Mouse (Mus musculus) stomach, embryonic 16.5 days (tissue): Measurements from ENCODE around the gene Kcnk12. TPM values are rescaled to one million over a fixed set of nuclear protein-coding genes. Genes with fewer than 3 reads are reported as not detected.

Experiments used
- ATAC-seq: fragments of 200-750 bp; cut with Nextera tagmentation; 2 replicates; pipeline ENCODE4 v1.8.0; 2017; ENCODE audit warnings: moderate number of reproducible peaks, moderate TSS enrichment; ENCODE audit not compliant: insufficient read depth, low FRiP score
- H3K27ac ChIP-seq: fragments of 300-500 bp; sonication (generic); 2 replicates; pipeline ENCODE4 v1.5.1; 2014; ENCODE audit warnings: low read length
- H3K27me3 ChIP-seq: fragments of 300-500 bp; sonication (generic); 2 replicates; pipeline ENCODE4 v1.6.1; 2014; ENCODE audit warnings: low read length, control low read depth, mixed read lengths; ENCODE audit not compliant: control insufficient read depth, insufficient read depth
- H3K36me3 ChIP-seq: fragments of 300-500 bp; sonication (generic); 2 replicates; pipeline ENCODE4 v1.6.1; 2014; ENCODE audit warnings: low read length; ENCODE audit not compliant: control insufficient read depth, insufficient read depth
- H3K4me1 ChIP-seq: fragments of 300-500 bp; sonication (generic); 2 replicates; pipeline ENCODE4 v1.6.1; 2014; ENCODE audit warnings: low read length, control low read depth, mixed read lengths; ENCODE audit not compliant: control insufficient read depth, insufficient read depth
- H3K4me2 ChIP-seq: fragments of 300-500 bp; sonication (generic); 2 replicates; pipeline ENCODE4 v1.6.1; 2014; ENCODE audit warnings: low read depth, low read length, mixed read lengths
- H3K4me3 ChIP-seq: fragments of 300-500 bp; sonication (generic); replicated peaks from 2 replicates; pipeline ENCODE4 v1.5.1; 2014; ENCODE audit warnings: mild to moderate bottlenecking, low read length
- H3K9ac ChIP-seq: fragments of 300-500 bp; sonication (generic); 2 replicates; pipeline ENCODE4 v1.6.1; 2014; ENCODE audit warnings: low read length
- H3K9me3 ChIP-seq: fragments of 300-500 bp; sonication (generic); replicated peaks from 2 replicates; pipeline ENCODE4 v1.6.1; 2016; ENCODE audit warnings: low read length, control low read depth; ENCODE audit not compliant: control insufficient read depth
- WGBS: fragments of 180-500 bp; shearing (Covaris S2); extraction: QIAGEN DNeasy Blood & Tissue Kit; methylation state at CpG from one replicate; pipeline ENCODE4 v1.1.7; 2014; 5-methylcytosine and 5-hydroxymethylcytosine counted together
- polyA plus RNA-seq: library from polyadenylated mRNA; unstranded; fragments of >200 nt; fragmentation: Nextera tagmentation; extraction: Ambion mirVana; gene quantifications from 2 replicates; pipeline ENCODE4 v1.2.1, GENCODE M21; 2015

The Kcnk12 gene
- polyA plus RNA-seq, 1 experiment from 2014 or later, result not detected

- H3K4me3 ChIP-seq, result peak overlapping the region; percentile 53
- no peaks in the 10 kb centered on the region for H3K36me3 ChIP-seq
- peak overlapping the region; percentile 7 for H3K9ac ChIP-seq
- peaks cover 10% of the 10 kb centered on the region; the same call in 1 of the 2 replicates for H3K4me1 ChIP-seq
- 12% methylated on average over 32 of the region's 32 CpGs for WGBS
- no peak for ATAC-seq
- H3K27ac ChIP-seq, result no peak overlapping the region
- 0 out of 2 replicates have a peak, but pooled peaks cover 3% of the 10 kb centered on the region for H3K9me3 ChIP-seq
- H3K4me2 ChIP-seq, result peak overlapping the region; percentile 77
- H3K27me3 ChIP-seq, result peaks cover 43% of the 10 kb centered on the region
Measured at GRCm38 (mm10) chr17:87744985-87745925, 52.5 kb downstream of the Kcnk12 start.

- Histone ChIP-seq H3K4me1 (no peaks in the 10 kb centered on the region), H3K36me3 (no peaks in the 10 kb centered on the region), H3K9me3 (no peaks in the 10 kb centered on the region), H3K4me3 (no peak overlapping the region), H3K27me3 (peaks cover 8% of the 10 kb centered on the region), H3K9ac (no peak overlapping the region), H3K27ac (no peak overlapping the region), H3K4me2 (no peak overlapping the region)
- WGBS, result 41% methylated on average over 1 of the region's 1 CpGs
- ATAC-seq, result no peak
Measured at GRCm38 (mm10) chr17:87739835-87740234, 58.0 kb downstream of the Kcnk12 start.

- 74% methylated on average over 3 of the region's 3 CpGs for WGBS
- H3K36me3 ChIP-seq, result no peaks in the 10 kb centered on the region
- H3K9ac ChIP-seq, result no peak overlapping the region
- no peak overlapping the region for H3K27ac ChIP-seq
- ATAC-seq, result no peak
- no peak overlapping the region for H3K4me3 ChIP-seq
- H3K4me2 ChIP-seq, result no peak overlapping the region
- no peaks in the 10 kb centered on the region for H3K9me3 ChIP-seq
- no peaks in the 10 kb centered on the region for H3K4me1 ChIP-seq
- H3K27me3 ChIP-seq, result no peaks in the 10 kb centered on the region
Measured at GRCm38 (mm10) chr17:87737144-87737543, 60.6 kb downstream of the Kcnk12 start.

GRCm38 (mm10) chr17:87734471-87734870 is 63.3 kb downstream of the Kcnk12 start:
- H3K9me3 ChIP-seq, result no peaks in the 10 kb centered on the region
- H3K4me3 ChIP-seq, result no peak overlapping the region
- H3K9ac ChIP-seq, result no peak overlapping the region
- no peaks in the 10 kb centered on the region for H3K36me3 ChIP-seq
- no peaks in the 10 kb centered on the region for H3K4me1 ChIP-seq
- no peak for ATAC-seq
- 84% methylated on average over 8 of the region's 8 CpGs for WGBS
- no peak overlapping the region for H3K27ac ChIP-seq
- no peak overlapping the region for H3K4me2 ChIP-seq
- H3K27me3 ChIP-seq, result no peaks in the 10 kb centered on the region

- ATAC-seq, result no peak
- H3K4me1 ChIP-seq, result no peaks in the 10 kb centered on the region
- no peak overlapping the region for H3K27ac ChIP-seq
- H3K9me3 ChIP-seq, result no peaks in the 10 kb centered on the region
- 81% methylated on average over 4 of the region's 4 CpGs for WGBS
- H3K9ac ChIP-seq, result no peak overlapping the region
- no peak overlapping the region for H3K4me3 ChIP-seq
- H3K36me3 ChIP-seq, result no peaks in the 10 kb centered on the region
- no peak overlapping the region for H3K4me2 ChIP-seq
- no peaks in the 10 kb centered on the region for H3K27me3 ChIP-seq
Measured at GRCm38 (mm10) chr17:87731962-87732361, 65.8 kb downstream of the Kcnk12 start.

- Histone ChIP-seq H3K9me3 (no peaks in the 10 kb centered on the region), H3K9ac (no peak overlapping the region), H3K27me3 (no peaks in the 10 kb centered on the region), H3K36me3 (0 out of 2 replicates have a peak, but pooled peaks cover 4% of the 10 kb centered on the region), H3K27ac (no peak overlapping the region), H3K4me2 (no peak overlapping the region), H3K4me1 (no peaks in the 10 kb centered on the region), H3K4me3 (no peak overlapping the region)
- WGBS, result 92% methylated on average over 12 of the region's 12 CpGs
- ATAC-seq, result no peak
Measured at GRCm38 (mm10) chr17:87726489-87727356, 71.1 kb downstream of the Kcnk12 start.

- no peak overlapping the region for H3K9ac ChIP-seq
- no peaks in the 10 kb centered on the region for H3K4me1 ChIP-seq
- no peak for ATAC-seq
- no peak overlapping the region for H3K27ac ChIP-seq
- 0 out of 2 replicates have a peak, but pooled peaks cover 4% of the 10 kb centered on the region for H3K36me3 ChIP-seq
- no peaks in the 10 kb centered on the region for H3K27me3 ChIP-seq
- H3K9me3 ChIP-seq, result no peaks in the 10 kb centered on the region
- H3K4me3 ChIP-seq, result no peak overlapping the region
- H3K4me2 ChIP-seq, result no peak overlapping the region
- WGBS, result 90% methylated on average over 7 of the region's 7 CpGs
Measured at GRCm38 (mm10) chr17:87724727-87725126, 73.1 kb downstream of the Kcnk12 start.

GRCm38 (mm10) chr17:87700101-87700500 is 97.7 kb downstream of the Kcnk12 start:
- WGBS, result 85% methylated on average over 8 of the region's 8 CpGs
- no peak overlapping the region for H3K4me3 ChIP-seq
- H3K9me3 ChIP-seq, result no peaks in the 10 kb centered on the region
- H3K4me2 ChIP-seq, result no peak overlapping the region
- H3K27me3 ChIP-seq, result no peaks in the 10 kb centered on the region
- peaks cover 5% of the 10 kb centered on the region; the same call in 1 of the 2 replicates for H3K36me3 ChIP-seq
- no peak overlapping the region for H3K9ac ChIP-seq
- ATAC-seq, result peak; percentile 18; the same call in 1 of the 2 replicates
- H3K4me1 ChIP-seq, result no peaks in the 10 kb centered on the region
- H3K27ac ChIP-seq, result no peak overlapping the region
